Mouse (Mus musculus) stomach, embryonic 16.5 days (tissue): ENCODE results near the gene Rasa2. TPM values are rescaled to one million over a fixed set of nuclear protein-coding genes. Genes with fewer than 3 reads are reported as not detected.
A peak's percentile ranks its signal among the peaks of the same experiment; 100 is the strongest.
"Not testable (repeated sequence)": the region's sequence is repeated elsewhere in the genome, so short reads cannot be mapped to it uniquely, and the experiment has no call there.

Experiments used
- ATAC-seq: fragments of 200-750 bp; cut with Nextera tagmentation; 2 replicates; pipeline ENCODE4 v1.8.0; 2017; ENCODE audit warnings: moderate number of reproducible peaks, moderate TSS enrichment; ENCODE audit not compliant: insufficient read depth, low FRiP score
- H3K27ac ChIP-seq: fragments of 300-500 bp; sonication (generic); 2 replicates; pipeline ENCODE4 v1.5.1; 2014; ENCODE audit warnings: low read length
- H3K27me3 ChIP-seq: fragments of 300-500 bp; sonication (generic); 2 replicates; pipeline ENCODE4 v1.6.1; 2014; ENCODE audit warnings: low read length, control low read depth, mixed read lengths; ENCODE audit not compliant: control insufficient read depth, insufficient read depth
- H3K36me3 ChIP-seq: fragments of 300-500 bp; sonication (generic); 2 replicates; pipeline ENCODE4 v1.6.1; 2014; ENCODE audit warnings: low read length; ENCODE audit not compliant: control insufficient read depth, insufficient read depth
- H3K4me1 ChIP-seq: fragments of 300-500 bp; sonication (generic); 2 replicates; pipeline ENCODE4 v1.6.1; 2014; ENCODE audit warnings: low read length, control low read depth, mixed read lengths; ENCODE audit not compliant: control insufficient read depth, insufficient read depth
- H3K4me2 ChIP-seq: fragments of 300-500 bp; sonication (generic); 2 replicates; pipeline ENCODE4 v1.6.1; 2014; ENCODE audit warnings: low read depth, low read length, mixed read lengths
- H3K4me3 ChIP-seq: fragments of 300-500 bp; sonication (generic); replicated peaks from 2 replicates; pipeline ENCODE4 v1.5.1; 2014; ENCODE audit warnings: mild to moderate bottlenecking, low read length
- H3K9ac ChIP-seq: fragments of 300-500 bp; sonication (generic); 2 replicates; pipeline ENCODE4 v1.6.1; 2014; ENCODE audit warnings: low read length
- H3K9me3 ChIP-seq: fragments of 300-500 bp; sonication (generic); replicated peaks from 2 replicates; pipeline ENCODE4 v1.6.1; 2016; ENCODE audit warnings: low read length, control low read depth; ENCODE audit not compliant: control insufficient read depth
- WGBS: fragments of 180-500 bp; shearing (Covaris S2); extraction: QIAGEN DNeasy Blood & Tissue Kit; methylation state at CpG from one replicate; pipeline ENCODE4 v1.1.7; 2014; 5-methylcytosine and 5-hydroxymethylcytosine counted together
- polyA plus RNA-seq: library from polyadenylated mRNA; unstranded; fragments of >200 nt; fragmentation: Nextera tagmentation; extraction: Ambion mirVana; gene quantifications from 2 replicates; pipeline ENCODE4 v1.2.1, GENCODE M21; 2015

Gene Rasa2
- 16.5 and 19.0 TPM in 2 replicates for polyA plus RNA-seq

GRCm38 (mm10) chr9:96631389-96632072 lies at the start of gene Rasa2:
Rasa2 (minus strand) TSS chr9:96631617.
- ATAC-seq = peak; percentile 98

DNA sequence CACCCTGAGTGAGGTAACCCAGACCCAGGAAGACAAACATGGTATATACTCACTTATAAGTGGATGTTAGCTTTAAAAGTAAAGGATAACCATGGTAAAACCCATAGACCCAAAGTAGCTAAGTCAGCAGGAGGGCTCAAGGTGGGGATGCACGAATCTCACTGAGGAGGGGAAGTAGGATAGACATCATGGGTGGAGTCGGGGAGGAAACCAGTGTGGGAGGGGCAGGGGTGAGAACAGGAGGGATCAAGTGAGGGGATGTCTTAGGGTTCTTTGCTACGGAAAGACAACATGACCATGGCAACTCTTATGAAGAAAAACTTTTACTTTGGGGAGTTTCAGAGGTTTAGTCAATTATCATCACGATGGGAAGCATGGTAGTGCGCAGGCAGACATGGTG lies 47.2 kb upstream of the Rasa2 start:
- no peaks in the 10 kb centered on the region for H3K27me3 ChIP-seq
- no peaks in the 10 kb centered on the region for H3K4me1 ChIP-seq
- 80% methylated on average over 5 of the region's 5 CpGs for WGBS
- no peaks in the 10 kb centered on the region for H3K9me3 ChIP-seq
- no peaks in the 10 kb centered on the region for H3K36me3 ChIP-seq
- H3K4me3 ChIP-seq = no peak overlapping the region
- no peak overlapping the region for H3K4me2 ChIP-seq
- no peak for ATAC-seq
- H3K27ac ChIP-seq = no peak overlapping the region
- H3K9ac ChIP-seq = no peak overlapping the region

More at GRCm38 (mm10) chr9:96631389-96632072, at the start of gene Rasa2:
- WGBS = 1% methylated on average over 48 of the region's 52 CpGs
- H3K36me3 ChIP-seq = no peaks in the 10 kb centered on the region
- H3K4me3 ChIP-seq = peak within 1 kb of the TSS; percentile 63
- no peaks in the 10 kb centered on the region for H3K9me3 ChIP-seq
- peak within 1 kb of the TSS; percentile 94 for H3K27ac ChIP-seq
- H3K27me3 ChIP-seq = no peaks in the 10 kb centered on the region
- peak within 1 kb of the TSS; percentile 97 for H3K9ac ChIP-seq
- H3K4me2 ChIP-seq = peak within 1 kb of the TSS; percentile 79
- H3K4me1 ChIP-seq = 0 out of 2 replicates have a peak, but pooled peaks cover 3% of the 10 kb centered on the region

DNA sequence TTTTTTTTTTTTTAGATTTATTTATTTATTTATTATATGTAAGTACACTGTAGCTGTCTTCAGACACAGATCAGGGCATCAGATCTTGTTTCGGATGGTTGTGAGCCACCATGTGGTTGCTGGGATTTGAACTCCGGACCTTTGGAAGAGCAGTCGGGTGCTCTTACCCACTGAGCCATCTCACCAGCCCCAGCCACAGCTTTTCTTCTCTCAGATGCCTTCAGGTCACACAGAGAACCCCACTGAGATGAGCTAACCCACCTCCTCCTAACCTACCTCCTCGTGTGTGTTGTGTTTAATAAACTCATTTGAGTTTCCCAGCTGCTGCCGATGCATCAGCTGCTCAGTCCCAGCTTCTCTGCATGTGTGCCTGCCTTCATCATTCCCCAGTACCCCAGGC lies 46.3 kb upstream of the Rasa2 start:
- H3K9ac ChIP-seq, H3K4me2 ChIP-seq, H3K27me3 ChIP-seq, ATAC-seq, H3K4me1 ChIP-seq, H3K4me3 ChIP-seq, H3K36me3 ChIP-seq, H3K9me3 ChIP-seq, H3K27ac ChIP-seq: not testable (repeated sequence)
- WGBS = 87% methylated on average over 5 of the region's 5 CpGs

DNA sequence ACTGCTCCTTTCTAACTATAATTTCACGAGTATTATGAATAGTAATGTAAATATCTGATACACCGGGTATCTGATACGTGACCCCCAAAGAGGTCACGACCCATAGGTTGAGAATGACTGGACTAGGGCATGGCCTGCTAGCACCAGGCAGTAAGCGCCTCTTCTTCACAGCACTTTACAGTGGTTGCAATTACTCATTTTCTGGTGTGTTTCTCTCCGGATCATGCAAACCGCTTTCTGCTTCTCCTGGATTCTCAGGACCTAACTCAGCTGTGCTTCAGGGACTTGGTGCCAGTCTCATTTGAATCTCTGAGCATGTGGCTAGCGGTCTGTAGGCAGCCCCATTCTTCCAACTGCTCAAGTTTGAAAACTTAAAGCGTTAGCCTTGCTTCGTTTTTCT lies 45.3 kb upstream of the Rasa2 start:
- Histone ChIP-seq H3K4me2 (no peak overlapping the region), H3K4me1 (no peaks in the 10 kb centered on the region), H3K36me3 (no peaks in the 10 kb centered on the region), H3K9me3 (no peaks in the 10 kb centered on the region), H3K4me3 (no peak overlapping the region), H3K27me3 (no peaks in the 10 kb centered on the region), H3K9ac (no peak overlapping the region), H3K27ac (no peak overlapping the region)
- 85% methylated on average over 10 of the region's 10 CpGs for WGBS
- ATAC-seq = no peak

DNA sequence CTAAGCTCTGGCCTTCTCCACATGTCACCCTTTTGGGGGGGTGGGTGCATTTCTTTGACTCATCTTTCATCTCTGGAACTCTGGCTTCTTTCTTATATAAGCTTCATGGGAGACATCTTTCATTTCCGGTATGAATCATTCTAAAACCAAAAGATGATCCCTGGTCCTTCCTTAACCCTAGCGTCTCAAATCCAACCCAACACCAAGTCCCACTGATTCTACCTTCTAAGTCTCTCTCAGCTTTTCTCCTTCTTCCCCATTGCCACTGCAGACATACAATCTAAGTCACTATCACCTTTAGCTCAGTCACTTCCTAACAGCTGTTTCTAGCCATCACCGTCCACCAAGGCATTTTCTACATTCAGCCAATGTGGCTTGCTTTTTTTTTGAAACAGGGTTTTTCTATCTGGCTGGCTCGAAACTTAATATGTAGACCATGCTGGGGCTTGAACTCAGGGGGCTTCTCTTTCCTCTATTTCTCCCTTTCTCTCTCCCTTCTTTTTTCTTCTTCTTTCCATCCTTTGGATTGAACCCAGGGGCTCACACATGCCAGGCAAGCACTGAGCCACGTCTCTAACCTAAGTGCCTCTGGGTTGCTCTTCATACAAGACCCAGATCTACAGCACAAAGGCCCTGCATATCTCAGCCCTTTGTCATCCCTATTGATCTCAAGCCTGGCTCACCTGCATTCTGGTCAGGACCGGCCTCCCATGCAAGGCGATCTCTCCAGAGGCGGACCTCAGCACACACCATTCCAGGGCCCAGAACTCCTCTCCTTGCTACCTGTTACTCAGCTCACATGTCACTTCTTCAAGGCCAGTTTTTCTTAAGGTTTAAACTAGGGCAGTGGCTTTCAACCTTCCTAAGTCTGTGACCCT lies 44.6 kb upstream of the Rasa2 start:
- ATAC-seq = no peak
- Histone ChIP-seq H3K27me3 (no peaks in the 10 kb centered on the region), H3K4me1 (no peaks in the 10 kb centered on the region), H3K9me3 (no peaks in the 10 kb centered on the region), H3K36me3 (no peaks in the 10 kb centered on the region), H3K4me3 (no peak overlapping the region), H3K4me2 (no peak overlapping the region), H3K9ac (no peak overlapping the region), H3K27ac (no peak overlapping the region)
- 80% methylated on average over 8 of the region's 8 CpGs for WGBS

DNA sequence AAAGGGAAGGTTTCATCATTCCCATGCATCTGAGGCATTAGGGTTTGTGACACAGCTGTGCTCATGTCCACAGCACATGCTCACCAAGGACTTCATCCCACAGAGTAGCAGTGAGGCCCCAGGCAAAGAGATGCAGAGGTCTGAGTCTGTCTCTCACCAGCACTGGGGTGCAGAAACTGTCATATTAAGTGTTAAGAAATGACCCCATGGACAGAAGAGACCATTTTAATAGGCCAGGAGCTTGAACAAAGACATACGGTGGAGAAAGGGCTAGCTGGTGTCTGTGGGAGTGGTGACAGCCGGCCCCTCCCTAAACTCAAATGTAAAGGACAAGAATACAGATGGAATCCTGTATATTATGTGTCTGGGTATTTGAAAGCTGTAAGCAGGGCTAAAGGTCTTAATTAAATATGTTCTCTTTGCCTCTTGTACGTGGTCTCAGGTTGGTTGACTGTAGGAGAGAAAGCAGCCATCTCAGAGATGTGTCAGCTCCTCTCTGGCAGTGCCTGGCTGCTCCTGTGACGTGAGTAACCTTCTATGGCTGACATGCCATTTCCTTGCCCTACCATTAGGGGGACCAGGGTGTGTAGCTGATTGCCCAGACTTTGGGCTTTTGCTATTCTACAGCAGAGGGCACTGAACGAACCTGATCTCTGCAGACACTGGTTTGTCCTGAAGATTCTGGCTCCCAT lies 43.8 kb upstream of the Rasa2 start:
- Histone ChIP-seq H3K27ac (no peak overlapping the region), H3K9me3 (no peaks in the 10 kb centered on the region), H3K4me3 (no peak overlapping the region), H3K36me3 (no peaks in the 10 kb centered on the region), H3K4me2 (no peak overlapping the region), H3K9ac (no peak overlapping the region), H3K27me3 (no peaks in the 10 kb centered on the region), H3K4me1 (no peaks in the 10 kb centered on the region)
- ATAC-seq = peak; percentile 41; the same call in 1 of the 2 replicates
- WGBS = 34% methylated on average over 5 of the region's 5 CpGs

DNA sequence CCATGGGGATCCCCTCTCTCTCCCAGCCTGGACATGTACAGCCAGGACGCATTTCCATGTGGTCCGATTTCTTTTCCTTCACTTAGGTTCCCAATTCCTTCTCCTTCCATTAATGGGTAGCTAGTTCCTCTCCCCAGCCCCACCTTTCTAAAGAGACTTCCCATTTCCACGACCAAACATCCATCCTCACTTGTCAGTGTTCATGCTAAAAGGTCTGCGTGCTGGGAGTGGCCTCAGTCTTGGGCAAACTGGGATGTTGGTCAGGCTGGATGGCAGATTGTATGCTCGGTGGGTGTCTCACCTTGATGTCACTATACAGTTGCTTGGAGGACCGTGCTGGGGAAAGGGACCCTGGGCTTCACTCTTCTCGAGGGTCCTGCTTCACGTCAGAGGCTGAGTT lies 42.9 kb upstream of the Rasa2 start:
- Histone ChIP-seq H3K4me1 (no peaks in the 10 kb centered on the region), H3K27me3 (no peaks in the 10 kb centered on the region), H3K27ac (no peak overlapping the region), H3K4me3 (no peak overlapping the region), H3K4me2 (no peak overlapping the region), H3K36me3 (no peaks in the 10 kb centered on the region), H3K9me3 (no peaks in the 10 kb centered on the region), H3K9ac (no peak overlapping the region)
- no peak for ATAC-seq
- 82% methylated on average over 8 of the region's 8 CpGs for WGBS

DNA sequence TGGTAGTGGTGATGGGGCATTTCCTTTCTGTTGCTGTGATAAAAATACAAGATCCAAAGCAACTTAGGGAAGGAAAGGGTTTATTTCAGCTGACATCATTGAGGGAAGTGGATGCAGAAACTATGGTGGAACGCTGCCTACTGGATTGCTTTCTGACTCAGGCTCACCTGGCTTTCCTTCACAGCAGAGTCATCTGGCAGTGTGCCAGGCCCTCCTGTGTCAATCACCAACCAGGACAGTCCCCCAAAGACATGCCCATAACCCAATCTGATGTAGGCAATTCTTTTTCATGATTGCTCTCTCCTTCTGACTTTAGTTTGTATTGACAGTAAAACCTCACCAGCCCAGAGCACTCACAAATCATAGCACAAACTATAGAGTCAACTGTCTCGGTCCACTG lies 41.0 kb upstream of the Rasa2 start:
- no peaks in the 10 kb centered on the region for H3K27me3 ChIP-seq
- H3K4me2 ChIP-seq = no peak overlapping the region
- H3K4me3 ChIP-seq = no peak overlapping the region
- 87% methylated on average over 2 of the region's 2 CpGs for WGBS
- H3K36me3 ChIP-seq = no peaks in the 10 kb centered on the region
- ATAC-seq = no peak
- H3K4me1 ChIP-seq = no peaks in the 10 kb centered on the region
- H3K9ac ChIP-seq = no peak overlapping the region
- H3K9me3 ChIP-seq = no peaks in the 10 kb centered on the region
- no peak overlapping the region for H3K27ac ChIP-seq

- no peak overlapping the region for H3K4me2 ChIP-seq
Measured at GRCm38 (mm10) chr9:96671249-96671648, 39.8 kb upstream of the Rasa2 start.

More at GRCm38 (mm10) chr9:96671249-96671648, 39.8 kb upstream of the Rasa2 start:
- no peak overlapping the region for H3K27ac ChIP-seq
- no peak overlapping the region for H3K9ac ChIP-seq
- no peak for ATAC-seq
- no peaks in the 10 kb centered on the region for H3K9me3 ChIP-seq
- H3K36me3 ChIP-seq = no peaks in the 10 kb centered on the region
- no peak overlapping the region for H3K4me3 ChIP-seq
- no peaks in the 10 kb centered on the region for H3K27me3 ChIP-seq
- 91% methylated on average over 12 of the region's 12 CpGs for WGBS
- no peaks in the 10 kb centered on the region for H3K4me1 ChIP-seq
